Mouse (Mus musculus) cortical plate, adult 2 months (tissue): Measurements from ENCODE around the gene Cytip.

Source experiments
- CTCF ChIP-seq: fragments of 200-500 bp; IDR thresholded peaks from 2 replicates; pipeline ENCODE4 v1.5.1; 2011; ENCODE audit warnings: mild to moderate bottlenecking, control low read depth, low read length; ENCODE audit not compliant: insufficient read depth; ENCODE audit errors: extremely low read depth
- POLR2A ChIP-seq: fragments of 200-500 bp; IDR thresholded peaks from 2 replicates; pipeline ENCODE4 v1.6.1; 2011; ENCODE audit warnings: mild to moderate bottlenecking, low read length, control low read depth; ENCODE audit not compliant: insufficient read depth; ENCODE audit errors: extremely low read depth

GRCm38 (mm10) chr2:58169173-58169572, 26.2 kb downstream of the Cytip start:
- no peak for TF ChIP-seq CTCF
- TF ChIP-seq POLR2A: no peak
